Mouse (Mus musculus): ENCODE data around the gene Slc7a8. TPM values are rescaled to one million over a fixed set of nuclear protein-coding genes. Genes with fewer than 3 reads are reported as not detected.

The Slc7a8 gene
- polyA plus RNA-seq, 1 experiment from 2014 or later = 2.8 TPM

GRCm38 (mm10) chr14:54686522-54687143 lies 95.1 kb downstream of the Slc7a8 start, which contains the start of gene Acin1:
Gene Acin1 (minus strand): TSS chr14:54686931.
- H3K4me1 ChIP-seq (replicated peaks; ENCODE audit: control insufficient read depth, insufficient read depth, low read length) = no peaks in the 10 kb centered on the region; the same call in 1 of the 2 replicates
- WGBS = under 1% methylated on average over 44 of the region's 44 CpGs
- H3K9ac ChIP-seq (ENCODE audit: low read depth, low read length) = peak within 1 kb of the TSS; percentile 94
- H3K9me3 ChIP-seq (ENCODE audit: control insufficient read depth, low read length) = no peaks in the 10 kb centered on the region
- peak within 1 kb of the TSS; percentile 92 for H3K27ac ChIP-seq (ENCODE audit: low read depth, low read length)
- DNase-seq (ENCODE audit: low spot score) (peak; percentile 100), ATAC-seq (ENCODE audit: low FRiP score) (peak; percentile 98)
- H3K4me3 ChIP-seq (ENCODE audit: low read depth, low read length) = peak within 1 kb of the TSS; percentile 84
- H3K36me3 ChIP-seq (ENCODE audit: control insufficient read depth, insufficient read depth, low read length) = 0 out of 2 replicates have a peak, but pooled peaks cover 7% of the 10 kb centered on the region
- H3K27me3 ChIP-seq (ENCODE audit: control insufficient read depth, insufficient read depth, low read length) = no peaks in the 10 kb centered on the region
- H3K4me2 ChIP-seq (replicated peaks; ENCODE audit: low read depth, low read length) = peak within 1 kb of the TSS; percentile 67

GRCm38 (mm10) chr14:54686063-54686521 lies 95.7 kb downstream of the Slc7a8 start, which contains the start of gene 1700123O20Rik:
Gene 1700123O20Rik (plus strand): TSS chr14:54686216.
- Histone ChIP-seq H3K4me1 (replicated peaks; ENCODE audit: control insufficient read depth, insufficient read depth, low read length) (no peaks in the 10 kb centered on the region; the same call in 1 of the 2 replicates), H3K36me3 (ENCODE audit: control insufficient read depth, insufficient read depth, low read length) (0 out of 2 replicates have a peak, but pooled peaks cover 7% of the 10 kb centered on the region), H3K27ac (ENCODE audit: low read depth, low read length) (peak within 1 kb of the TSS; percentile 92), H3K9ac (ENCODE audit: low read depth, low read length) (peak within 1 kb of the TSS; percentile 94), H3K4me3 (ENCODE audit: low read depth, low read length) (peak within 1 kb of the TSS; percentile 84), H3K4me2 (replicated peaks; ENCODE audit: low read depth, low read length) (peak within 1 kb of the TSS; percentile 67), H3K27me3 (ENCODE audit: control insufficient read depth, insufficient read depth, low read length) (no peaks in the 10 kb centered on the region), H3K9me3 (ENCODE audit: control insufficient read depth, low read length) (no peaks in the 10 kb centered on the region)
- DNase-seq (ENCODE audit: low spot score) = peak; percentile 88
- ATAC-seq (ENCODE audit: low FRiP score) = peak; percentile 83
- WGBS = 0% methylated on average over 39 of the region's 41 CpGs

DNA sequence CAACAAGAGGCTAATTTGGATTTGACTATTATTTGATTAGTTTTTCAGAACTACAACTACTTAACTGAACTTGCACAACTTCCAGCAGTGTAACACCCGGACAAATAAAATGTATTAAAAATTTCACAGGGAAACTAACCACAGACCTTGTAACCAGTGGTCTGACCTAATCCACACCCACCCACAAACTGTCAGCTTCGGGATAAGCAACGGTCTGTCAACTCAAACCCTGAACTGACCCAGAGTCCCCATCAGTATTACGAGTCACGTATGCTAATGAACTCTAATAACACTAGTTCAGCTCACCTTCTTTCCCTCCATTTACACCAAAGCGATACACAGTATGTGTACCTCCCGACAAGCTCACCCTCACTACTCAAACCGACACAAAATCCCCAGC lies 96.3 kb downstream of the Slc7a8 start:
- Histone ChIP-seq H3K27ac (ENCODE audit: low read depth, low read length) (no peak overlapping the region), H3K9me3 (ENCODE audit: control insufficient read depth, low read length) (no peaks in the 10 kb centered on the region), H3K36me3 (ENCODE audit: control insufficient read depth, insufficient read depth, low read length) (0 out of 2 replicates have a peak, but pooled peaks cover 1% of the 10 kb centered on the region)

GRCm38 (mm10) chr14:54682396-54682795 lies 99.3 kb downstream of the Slc7a8 start:
- Histone ChIP-seq H3K36me3 (ENCODE audit: control insufficient read depth, insufficient read depth, low read length) (no peaks in the 10 kb centered on the region), H3K9ac (ENCODE audit: low read depth, low read length) (no peak overlapping the region), H3K27ac (ENCODE audit: low read depth, low read length) (no peak overlapping the region), H3K4me2 (replicated peaks; ENCODE audit: low read depth, low read length) (no peak overlapping the region), H3K9me3 (ENCODE audit: control insufficient read depth, low read length) (no peaks in the 10 kb centered on the region), H3K4me3 (ENCODE audit: low read depth, low read length) (no peak overlapping the region), H3K27me3 (ENCODE audit: control insufficient read depth, insufficient read depth, low read length) (no peaks in the 10 kb centered on the region), H3K4me1 (replicated peaks; ENCODE audit: control insufficient read depth, insufficient read depth, low read length) (no peaks in the 10 kb centered on the region)
- 96% methylated on average over 3 of the region's 3 CpGs for WGBS
- ATAC-seq (ENCODE audit: low FRiP score) = no peak
- DNase-seq (ENCODE audit: low spot score) = no peak

More for the DNA sequence above, 96.3 kb downstream of the Slc7a8 start:
- peak overlapping the region; percentile 84 for H3K4me3 ChIP-seq (ENCODE audit: low read depth, low read length)
- H3K9ac ChIP-seq (ENCODE audit: low read depth, low read length) = peak overlapping the region; percentile 94
- H3K27me3 ChIP-seq (ENCODE audit: control insufficient read depth, insufficient read depth, low read length) = no peaks in the 10 kb centered on the region
- no peaks in the 10 kb centered on the region; the same call in 1 of the 2 replicates for H3K4me1 ChIP-seq (replicated peaks; ENCODE audit: control insufficient read depth, insufficient read depth, low read length)
- 0 out of 2 replicates have a peak, but pooled peaks have one; percentile 4 for ATAC-seq (ENCODE audit: low FRiP score)
- WGBS = 13% methylated on average over 8 of the region's 8 CpGs
- no peak for DNase-seq (ENCODE audit: low spot score)
- H3K4me2 ChIP-seq (replicated peaks; ENCODE audit: low read depth, low read length) = peak overlapping the region; percentile 64

DNA sequence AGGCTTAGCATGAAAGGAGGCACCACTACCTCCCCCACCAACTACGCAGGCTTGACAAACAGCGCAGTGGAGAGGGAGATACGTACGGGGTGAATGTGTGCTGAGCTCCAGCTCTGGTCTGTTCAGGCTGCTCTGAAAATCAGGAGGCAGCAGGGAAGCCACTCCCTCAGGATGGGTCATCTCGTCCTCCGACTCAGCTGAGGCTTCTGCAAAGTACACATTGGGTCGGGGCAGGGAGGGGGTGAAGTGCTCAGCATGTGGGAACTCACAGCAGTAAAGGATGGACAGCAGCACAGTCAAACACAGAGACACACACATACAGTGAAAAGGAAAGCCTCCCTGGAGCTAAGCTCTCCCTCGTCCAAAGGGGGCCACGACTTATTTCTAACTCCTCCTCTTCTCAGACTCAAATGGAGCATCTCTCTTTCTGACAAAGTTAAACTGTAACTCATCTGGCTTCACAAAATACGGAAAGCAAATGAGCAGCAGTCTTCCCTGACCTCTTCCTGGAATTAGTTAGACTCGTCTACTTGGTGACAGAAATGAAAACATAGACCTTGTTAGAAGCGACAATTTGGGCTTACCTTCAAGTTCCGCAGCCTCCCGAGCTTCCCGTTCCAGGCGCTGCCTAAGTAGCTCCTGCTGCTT lies 103.0 kb downstream of the Slc7a8 start:
- ATAC-seq (ENCODE audit: low FRiP score) (no peak), DNase-seq (ENCODE audit: low spot score) (no peak)
- no peaks in the 10 kb centered on the region for H3K27me3 ChIP-seq (ENCODE audit: control insufficient read depth, insufficient read depth, low read length)
- H3K36me3 ChIP-seq (ENCODE audit: control insufficient read depth, insufficient read depth, low read length) = no peaks in the 10 kb centered on the region
- no peak overlapping the region for H3K9ac ChIP-seq (ENCODE audit: low read depth, low read length)
- H3K4me1 ChIP-seq (replicated peaks; ENCODE audit: control insufficient read depth, insufficient read depth, low read length) = no peaks in the 10 kb centered on the region
- 86% methylated on average over 16 of the region's 16 CpGs for WGBS
- H3K27ac ChIP-seq (ENCODE audit: low read depth, low read length) = no peak overlapping the region
- H3K9me3 ChIP-seq (ENCODE audit: control insufficient read depth, low read length) = no peaks in the 10 kb centered on the region
- no peak overlapping the region for H3K4me2 ChIP-seq (replicated peaks; ENCODE audit: low read depth, low read length)
- no peak overlapping the region for H3K4me3 ChIP-seq (ENCODE audit: low read depth, low read length)

DNA sequence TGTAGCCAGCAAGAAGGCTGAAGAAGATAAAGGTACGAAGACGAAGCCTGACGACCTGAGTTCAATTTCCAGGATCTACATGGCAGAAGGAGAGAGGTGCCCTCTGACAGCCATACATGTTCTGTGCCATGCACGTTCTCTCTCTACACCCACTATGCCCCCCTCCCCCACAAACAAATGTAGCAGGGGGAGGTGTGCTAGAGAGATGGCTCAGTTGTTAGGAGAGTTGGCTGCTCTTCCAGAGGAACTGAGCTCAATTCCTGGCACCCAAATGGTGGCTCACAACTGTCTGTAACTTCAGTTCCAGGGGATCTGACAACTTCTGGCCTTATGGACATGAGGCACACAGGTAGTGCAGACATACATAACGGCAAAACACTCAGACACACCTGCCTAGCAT lies 105.5 kb downstream of the Slc7a8 start:
- Histone ChIP-seq H3K27ac (ENCODE audit: low read depth, low read length) (no peak overlapping the region), H3K9me3 (ENCODE audit: control insufficient read depth, low read length) (no peaks in the 10 kb centered on the region), H3K4me2 (replicated peaks; ENCODE audit: low read depth, low read length) (no peak overlapping the region), H3K27me3 (ENCODE audit: control insufficient read depth, insufficient read depth, low read length) (no peaks in the 10 kb centered on the region), H3K4me1 (replicated peaks; ENCODE audit: control insufficient read depth, insufficient read depth, low read length) (no peaks in the 10 kb centered on the region), H3K36me3 (ENCODE audit: control insufficient read depth, insufficient read depth, low read length) (0 out of 2 replicates have a peak, but pooled peaks cover 2% of the 10 kb centered on the region), H3K9ac (ENCODE audit: low read depth, low read length) (no peak overlapping the region), H3K4me3 (ENCODE audit: low read depth, low read length) (no peak overlapping the region)
- ATAC-seq (ENCODE audit: low FRiP score) (no peak), DNase-seq (ENCODE audit: low spot score) (no peak)
- 96% methylated on average over 5 of the region's 5 CpGs for WGBS

DNA sequence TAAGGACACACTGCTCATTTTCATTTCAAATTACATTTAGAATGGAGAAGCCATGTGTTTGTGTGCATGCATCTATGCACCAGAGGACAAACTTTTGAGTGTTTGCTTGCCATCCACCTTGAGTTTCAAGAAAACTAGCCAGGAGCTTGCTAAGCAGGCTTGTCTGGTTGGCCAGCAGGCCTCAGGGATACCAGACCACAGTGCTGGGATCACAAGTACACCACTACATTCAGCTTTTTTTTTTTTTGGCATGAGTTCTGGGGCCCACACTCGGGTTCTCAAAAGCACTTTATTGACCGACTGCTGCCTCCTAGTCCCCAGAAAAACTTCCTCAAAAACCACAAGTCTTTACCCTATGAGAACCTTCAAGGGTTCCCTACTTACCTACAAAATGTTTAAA lies 107.4 kb downstream of the Slc7a8 start:
- H3K27me3 ChIP-seq (ENCODE audit: control insufficient read depth, insufficient read depth, low read length) = no peaks in the 10 kb centered on the region
- ATAC-seq (ENCODE audit: low FRiP score) (no peak), DNase-seq (ENCODE audit: low spot score) (no peak)
- 0 out of 2 replicates have a peak, but pooled peaks cover 2% of the 10 kb centered on the region for H3K36me3 ChIP-seq (ENCODE audit: control insufficient read depth, insufficient read depth, low read length)
- no peak overlapping the region for H3K9ac ChIP-seq (ENCODE audit: low read depth, low read length)
- H3K4me3 ChIP-seq (ENCODE audit: low read depth, low read length) = no peak overlapping the region
- no peaks in the 10 kb centered on the region for H3K9me3 ChIP-seq (ENCODE audit: control insufficient read depth, low read length)
- 87% methylated on average over 2 of the region's 2 CpGs for WGBS
- no peak overlapping the region for H3K27ac ChIP-seq (ENCODE audit: low read depth, low read length)
- H3K4me2 ChIP-seq (replicated peaks; ENCODE audit: low read depth, low read length) = no peak overlapping the region
- H3K4me1 ChIP-seq (replicated peaks; ENCODE audit: control insufficient read depth, insufficient read depth, low read length) = no peaks in the 10 kb centered on the region
